23 mouse cellular contexts compared by ENCODE assay signal in the genomic region with DNA sequence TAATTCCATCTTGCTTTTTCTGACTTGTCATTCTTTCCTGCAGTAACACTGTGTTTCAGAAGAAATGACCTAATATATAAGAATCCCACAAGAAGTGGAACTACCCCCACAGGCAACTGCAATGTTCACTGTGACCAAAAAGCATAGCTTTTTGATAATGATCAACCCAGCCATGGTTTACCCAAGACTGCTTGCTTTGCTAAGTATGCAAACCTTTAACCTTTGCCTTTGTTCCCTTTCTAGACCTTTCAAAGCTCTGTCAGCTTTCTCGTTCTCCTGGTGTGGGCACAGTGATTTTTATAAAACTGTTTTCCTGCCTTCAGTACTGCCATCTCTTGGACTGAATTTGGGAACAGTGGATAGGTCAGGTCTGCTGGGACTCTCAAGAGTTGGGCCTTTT. TPM values are rescaled to one million over a fixed set of nuclear protein-coding genes. Genes with fewer than 3 reads are reported as not detected.
DNase-seq lines count a peak whose midpoint lies in the region; ATAC-seq lines count a peak whose summit lies in the region.
"Had no signal": no experiment of that assay in that cellular context is flagged by ENCODE, and none has a peak within 500 bp of the region (broad histone marks: within the 10 kb centered on the region; RNA-seq: fewer than 3 reads in every experiment).

No protein-coding gene starts in this region.

- H3K27me3 ChIP-seq in kidney, embryonic 14.5 days (ENCODE audit: control insufficient read depth, insufficient read depth, low read length), result no peaks in the 10 kb centered on the region
- H3K27me3 ChIP-seq in liver, embryonic 15.5 days, result no peaks in the 10 kb centered on the region
- H3K27me3 ChIP-seq: forebrain, embryonic 12.5 days; heart, embryonic 13.5 days; hindbrain, embryonic 15.5 days; intestine, embryonic 15.5 days; lung, embryonic 15.5 days had no signal

- H3K27ac ChIP-seq in kidney, embryonic 14.5 days (ENCODE audit: low read depth, low read length), result no peak overlapping the region
- peak overlapping the region; percentile 51; the same call in 1 of the 2 replicates for H3K27ac ChIP-seq in liver, embryonic 15.5 days (replicated peaks)
- H3K27ac ChIP-seq: embryonic facial prominence, embryonic 10.5 days; forebrain, embryonic 12.5 days; heart, embryonic 13.5 days; hindbrain, embryonic 15.5 days; intestine, embryonic 15.5 days; lung, embryonic 15.5 days; macrophage; midbrain, embryonic 10.5 days had no signal

- no peaks in the 10 kb centered on the region for H3K9me3 ChIP-seq in kidney, embryonic 14.5 days (ENCODE audit: control insufficient read depth, low read length)
- H3K9me3 ChIP-seq in liver, embryonic 15.5 days (replicated peaks), result no peaks in the 10 kb centered on the region
- H3K9me3 ChIP-seq: embryonic facial prominence, embryonic 10.5 days; forebrain, embryonic 12.5 days; heart, embryonic 13.5 days; hindbrain, embryonic 15.5 days; intestine, embryonic 15.5 days; lung, embryonic 15.5 days; midbrain, embryonic 10.5 days had no signal

- H3K4me2 ChIP-seq in kidney, embryonic 14.5 days (replicated peaks; ENCODE audit: low read depth, low read length), result no peak overlapping the region
- peak overlapping the region; percentile 27; the same call in 1 of the 2 replicates for H3K4me2 ChIP-seq in liver, embryonic 15.5 days
- H3K4me2 ChIP-seq: forebrain, embryonic 12.5 days; heart, embryonic 13.5 days; hindbrain, embryonic 15.5 days; intestine, embryonic 15.5 days; lung, embryonic 15.5 days had no signal

- 57% methylated on average over 1 of the region's 1 CpGs for WGBS in kidney, embryonic 14.5 days
- WGBS in liver, embryonic 15.5 days (ENCODE audit: insufficient replicate concordance), result 36% methylated on average over 1 of the region's 1 CpGs

- H3K9ac ChIP-seq in kidney, embryonic 14.5 days (ENCODE audit: low read depth, low read length), result no peak overlapping the region
- no peak overlapping the region for H3K9ac ChIP-seq in liver, embryonic 15.5 days
- H3K9ac ChIP-seq: forebrain, embryonic 12.5 days; heart, embryonic 13.5 days; hindbrain, embryonic 15.5 days; intestine, embryonic 15.5 days; lung, embryonic 15.5 days had no signal

- H3K4me1 ChIP-seq in kidney, embryonic 14.5 days (ENCODE audit: control insufficient read depth, insufficient read depth, low read length), result no peaks in the 10 kb centered on the region
- no peaks in the 10 kb centered on the region for H3K4me1 ChIP-seq in liver, embryonic 15.5 days (replicated peaks)
- H3K4me1 ChIP-seq: embryonic facial prominence, embryonic 10.5 days; forebrain, embryonic 12.5 days; intestine, embryonic 15.5 days; lung, embryonic 15.5 days had no signal

- DNase-seq in kidney, adult 11 months, result peak; percentile 63
- peak; percentile 24 for DNase-seq in 416B (ENCODE audit: low read depth)
- DNase-seq in kidney, postnatal 14 days, result peak; percentile 61
- no peak for DNase-seq in left cerebral cortex, postnatal 25 days (ENCODE audit: low spot score in 2 of 2)
- no peak for DNase-seq in right cerebral cortex, postnatal 14 days
- no peak for DNase-seq in urinary bladder, adult 2 months (ENCODE audit: low spot score)
- DNase-seq: cerebellum, adult 18-20 months; cerebellum, postnatal 36 days; gastrocnemius, postnatal 10 days; heart, adult 18-20 months; layer of hippocampus, adult 9-11 months; thymus, adult 18-20 months; thymus, postnatal 4 days had no signal

- H3K36me3 ChIP-seq in kidney, embryonic 14.5 days (ENCODE audit: control insufficient read depth, insufficient read depth, low read length), result no peaks in the 10 kb centered on the region
- H3K36me3 ChIP-seq in liver, embryonic 15.5 days (replicated peaks), result no peaks in the 10 kb centered on the region
- H3K36me3 ChIP-seq: embryonic facial prominence, embryonic 10.5 days; lung, embryonic 15.5 days; midbrain, embryonic 10.5 days had no signal

- ATAC-seq in kidney, embryonic 14.5 days (ENCODE audit: low FRiP score, low TSS enrichment), result no peak
- peak; percentile 71 for ATAC-seq in liver, embryonic 15.5 days (ENCODE audit: insufficient read depth)

- no peak overlapping the region for H3K4me3 ChIP-seq in kidney, embryonic 14.5 days (ENCODE audit: low read length)
- no peak overlapping the region for H3K4me3 ChIP-seq in liver, embryonic 15.5 days (replicated peaks)
- H3K4me3 ChIP-seq: embryonic facial prominence, embryonic 10.5 days; forebrain, embryonic 12.5 days; heart, embryonic 13.5 days; hindbrain, embryonic 15.5 days; intestine, embryonic 15.5 days; lung, embryonic 15.5 days; midbrain, embryonic 10.5 days had no signal

- intact Hi-C loops in left cerebral cortex, postnatal 25 days (cut with DNase I), result no loop called here

RNA-seq across cellular contexts. Expression of gene Ppp2r3a, which starts 43.6 kb away (rescaled TPM):
- 15.3 and 23.5 TPM in 2 replicates for polyA plus RNA-seq in kidney, embryonic 14.5 days (2014; fragmentation: Nextera tagmentation; extraction: Ambion mirVana)
- 3.2 and 3.4 TPM in 2 replicates for polyA plus RNA-seq in liver, embryonic 15.5 days (2015; fragmentation: Nextera tagmentation; extraction: Ambion mirVana)
- total RNA-seq in left cerebral cortex, postnatal 25 days (2021), result 10 to 100 TPM; 17.4 to 19.5 TPM
- 18.9 and 23.8 TPM in 2 replicates for polyA plus RNA-seq in urinary bladder, adult 2 months (2012; rRNA removed)

Comparison
In these comparisons a context has a peak if more than half of its experiments do, and no peak if none do; other contexts are left out.
1. DNase-seq: peak in kidney, adult 11 months (single experiment), 416B (single experiment) and kidney, postnatal 14 days (single experiment); none in left cerebral cortex, postnatal 25 days (0 of 2), right cerebral cortex, postnatal 14 days (single experiment) and urinary bladder, adult 2 months (single experiment).